In genomic region chr2:4593433-4593832, GRCm38 (mm10) we compare ENCODE assay signal across 7 mouse cellular contexts. TPM values are rescaled to one million over a fixed set of nuclear protein-coding genes. Genes with fewer than 3 reads are reported as not detected.
A peak's percentile ranks its signal among the peaks of the same experiment; 100 is the strongest.
DNase-seq lines count a peak whose midpoint lies in the region; ATAC-seq lines count a peak whose summit lies in the region.

No protein-coding gene starts in this region.

- peak; percentile 76 for ATAC-seq in forebrain, embryonic 11.5 days (replicated peaks; ENCODE audit: low FRiP score)
- ATAC-seq in midbrain, embryonic 13.5 days, result peak; percentile 43; the same call in 1 of the 2 replicates

- no peak overlapping the region for H3K9ac ChIP-seq in forebrain, embryonic 11.5 days (ENCODE audit: low read length)
- H3K9ac ChIP-seq in midbrain, embryonic 13.5 days (replicated peaks), result no peak overlapping the region

- WGBS in forebrain, embryonic 11.5 days, result 41% methylated on average over 9 of the region's 9 CpGs
- 28% methylated on average over 9 of the region's 9 CpGs for WGBS in limb, embryonic 10.5 days
- 41% methylated on average over 9 of the region's 9 CpGs for WGBS in midbrain, embryonic 13.5 days

- no peaks in the 10 kb centered on the region for H3K9me3 ChIP-seq in forebrain, embryonic 11.5 days (ENCODE audit: control insufficient read depth, low read length)
- H3K9me3 ChIP-seq in limb, embryonic 10.5 days (replicated peaks), result no peaks in the 10 kb centered on the region
- no peaks in the 10 kb centered on the region for H3K9me3 ChIP-seq in midbrain, embryonic 13.5 days

- no peaks in the 10 kb centered on the region for H3K4me1 ChIP-seq in forebrain, embryonic 11.5 days (replicated peaks; ENCODE audit: control insufficient read depth, insufficient read depth, low read length)
- peaks cover 33% of the 10 kb centered on the region for H3K4me1 ChIP-seq in limb, embryonic 10.5 days
- no peaks in the 10 kb centered on the region for H3K4me1 ChIP-seq in midbrain, embryonic 13.5 days (replicated peaks)

- peaks cover 8% of the 10 kb centered on the region for H3K36me3 ChIP-seq in forebrain, embryonic 11.5 days (ENCODE audit: control insufficient read depth, insufficient read depth, low read length)
- H3K36me3 ChIP-seq in limb, embryonic 10.5 days, result peaks cover 99% of the 10 kb centered on the region
- peaks cover 92% of the 10 kb centered on the region for H3K36me3 ChIP-seq in midbrain, embryonic 13.5 days

- no peak overlapping the region for H3K4me3 ChIP-seq in forebrain, embryonic 11.5 days (ENCODE audit: low read depth, low read length)
- no peak overlapping the region for H3K4me3 ChIP-seq in limb, embryonic 10.5 days
- no peak overlapping the region for H3K4me3 ChIP-seq in midbrain, embryonic 13.5 days (replicated peaks)

- H3K27ac ChIP-seq in forebrain, embryonic 11.5 days (ENCODE audit: low read depth, low read length), result no peak overlapping the region
- H3K27ac ChIP-seq in limb, embryonic 10.5 days, result no peak overlapping the region
- H3K27ac ChIP-seq in midbrain, embryonic 13.5 days, result no peak overlapping the region

- H3K27me3 ChIP-seq in forebrain, embryonic 11.5 days (ENCODE audit: control insufficient read depth, insufficient read depth, low read length), result no peaks in the 10 kb centered on the region
- H3K27me3 ChIP-seq in limb, embryonic 10.5 days (ENCODE audit: low read depth, poor library complexity, severe bottlenecking), result no peaks in the 10 kb centered on the region
- H3K27me3 ChIP-seq in midbrain, embryonic 13.5 days, result no peaks in the 10 kb centered on the region

- H3K4me2 ChIP-seq in forebrain, embryonic 11.5 days (ENCODE audit: low read depth, low read length, severe bottlenecking), result no peak overlapping the region
- H3K4me2 ChIP-seq in midbrain, embryonic 13.5 days (replicated peaks), result no peak overlapping the region

- DNase-seq in ES-CJ7 (ENCODE audit: low read depth, low spot score) (peak; percentile 86), adipocyte (ENCODE audit: low spot score) (peak; percentile 16)
- DNase-seq in forebrain, embryonic 11.5 days (ENCODE audit: low spot score), result peak; percentile 71
- DNase-seq in heart, postnatal 10 days, result peak; percentile 78 to 82
- DNase-seq in limb, embryonic 10.5 days (ENCODE audit: low spot score), result peak; percentile 63
- DNase-seq in layer of hippocampus, postnatal 36 days, result no peak

- intact Hi-C loops in heart, postnatal 10 days (cut with DNase I), result no loop called here

RNA-seq across cellular contexts. Expression of gene Prpf18, which starts 58.5 kb away (rescaled TPM):
- polyA plus RNA-seq in forebrain, embryonic 11.5 days (2014; fragmentation: Nextera tagmentation; extraction: Ambion mirVana), result 50.2 and 50.4 TPM in 2 replicates
- 10 to 100 TPM; 30.0 to 33.7 TPM for total RNA-seq in heart, postnatal 10 days (2021)
- polyA plus RNA-seq in limb, embryonic 10.5 days (2016; fragmentation: Nextera tagmentation; extraction: Ambion mirVana), result 37.5 and 42.1 TPM in 2 replicates
- 51.4 and 54.0 TPM in 2 replicates for polyA plus RNA-seq in midbrain, embryonic 13.5 days (2015; fragmentation: Nextera tagmentation; extraction: Ambion mirVana)
- 10 to 100 TPM; 51.0 to 52.5 TPM for total RNA-seq in layer of hippocampus, postnatal 36 days (2021)

Comparison
In these comparisons a context has a peak if more than half of its experiments do, and no peak if none do; other contexts are left out.
1. DNase-seq: peak in ES-CJ7 (single experiment), adipocyte (single experiment), forebrain, embryonic 11.5 days (single experiment), heart, postnatal 10 days (2 of 2) and limb, embryonic 10.5 days (single experiment); none in layer of hippocampus, postnatal 36 days (0 of 2).